Mouse (Mus musculus) hindbrain, embryonic 11.5 days (tissue): ENCODE results near the gene Zdhhc15. TPM values are rescaled to one million over a fixed set of nuclear protein-coding genes. Genes with fewer than 3 reads are reported as not detected.

Experiments
- polyA plus RNA-seq: library from polyadenylated mRNA; unstranded; fragments of >200 nt; fragmentation: Nextera tagmentation; extraction: Ambion mirVana; gene quantifications from 2 replicates; pipeline ENCODE4 v1.2.1, GENCODE M21; 2014

Gene Zdhhc15
- polyA plus RNA-seq, 1 experiment from 2014 or later = 10.6 TPM

Other genes with a start within 250 kb of the Zdhhc15 start
- 2.0 and 3.0 TPM in 2 replicates for gene Uprt, start 188.2 kb downstream of the Zdhhc15 start, polyA plus RNA-seq
- 5.4 and 6.5 TPM in 2 replicates for gene Magee2, start 186.2 kb upstream of the Zdhhc15 start, polyA plus RNA-seq